Mouse (Mus musculus) kidney, postnatal 4 days (tissue): ENCODE data around the gene Farp1.
A peak's percentile ranks its signal among the peaks of the same experiment; 100 is the strongest.

Source experiments
- DNase-seq, 2 experiments: peaks; one replicate each; pipeline ENCODE4 v3.0.0; 2021; ENCODE audit warnings: mixed read lengths in 2 of 2

Gene Farp1

DNA sequence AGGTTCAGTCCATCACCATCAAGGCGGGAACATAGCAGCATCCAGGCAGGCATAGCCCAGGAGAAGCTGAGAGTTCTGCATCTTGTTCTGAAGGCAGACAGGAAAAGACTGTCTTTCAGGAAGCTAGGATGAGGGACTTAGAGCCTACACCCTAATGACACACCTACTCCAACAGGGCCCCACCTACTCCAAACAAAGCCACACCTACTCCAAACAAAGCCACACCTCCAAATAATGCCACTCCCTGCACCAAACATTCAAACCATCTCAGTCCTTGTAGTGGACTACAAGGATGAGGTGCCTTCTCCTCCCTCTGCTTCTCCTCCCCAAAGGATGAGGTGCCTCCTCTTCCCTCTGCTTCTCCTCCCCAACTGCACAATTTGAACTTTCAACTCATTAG lies 23.5 kb downstream of the Farp1 start:
- DNase-seq: no peak

DNA sequence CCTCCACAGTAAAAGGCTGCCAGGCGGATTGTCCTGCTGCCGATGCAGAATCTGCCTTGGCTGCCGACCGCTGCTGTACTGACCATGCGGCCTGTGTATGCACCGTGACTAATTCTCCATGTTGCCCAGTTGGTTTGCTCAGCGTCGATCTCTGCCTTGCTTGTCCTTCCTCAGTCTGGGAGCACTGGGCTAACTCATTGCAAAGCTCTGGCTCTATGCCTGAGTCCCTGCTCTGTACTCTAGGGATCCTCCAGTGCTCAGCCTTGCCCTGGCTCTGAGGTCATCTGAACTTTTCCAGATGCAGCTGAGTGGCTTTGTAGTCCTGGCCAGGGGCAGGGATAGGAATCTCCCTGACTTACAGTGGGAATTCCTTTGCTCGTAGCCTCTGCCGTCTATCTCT lies 24.3 kb downstream of the Farp1 start:
- DNase-seq: peak; percentile 49 to 57

DNA sequence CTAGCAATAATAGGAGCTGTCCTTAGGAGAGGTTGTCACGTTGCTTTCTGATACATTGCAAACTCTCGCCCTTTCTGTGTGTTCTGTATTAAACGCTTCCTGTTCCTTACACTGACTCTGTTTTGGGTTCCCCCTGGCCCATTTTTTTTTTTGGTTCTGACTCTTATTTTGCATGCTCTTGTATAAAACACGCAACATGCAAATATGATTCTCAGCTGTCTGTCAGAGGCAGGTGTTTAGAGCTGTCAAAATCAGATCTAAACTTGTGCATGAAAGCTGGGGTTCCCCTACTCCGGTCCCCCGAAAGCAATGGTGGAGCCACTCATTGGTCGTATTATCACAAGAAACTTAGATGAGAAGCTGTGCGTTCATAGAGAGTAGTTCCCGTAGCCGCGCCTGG lies 25.5 kb downstream of the Farp1 start:
- DNase-seq: no peak

DNA sequence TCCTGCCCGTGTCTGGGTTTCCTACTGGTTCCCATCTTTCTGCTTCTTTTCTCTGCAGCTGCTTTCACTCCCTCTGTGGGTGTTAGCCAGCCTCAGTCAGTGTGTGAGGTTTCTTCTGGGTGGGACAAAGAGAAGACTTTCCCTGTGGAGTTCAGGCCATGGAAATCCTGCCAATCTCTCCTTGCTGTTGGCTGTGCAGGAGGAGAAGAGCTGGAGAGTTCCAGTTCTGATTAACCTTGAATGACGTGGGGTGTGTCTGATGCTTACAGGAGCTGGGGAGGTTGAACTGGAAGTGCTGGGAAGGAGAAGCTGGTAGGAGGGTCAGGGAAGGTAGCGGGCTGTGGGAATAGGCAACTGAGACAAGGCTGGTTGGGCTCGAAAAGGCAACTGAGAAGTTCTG lies 26.7 kb downstream of the Farp1 start:
- peak in 1 of 2 experiments; percentile 39 for DNase-seq

DNA sequence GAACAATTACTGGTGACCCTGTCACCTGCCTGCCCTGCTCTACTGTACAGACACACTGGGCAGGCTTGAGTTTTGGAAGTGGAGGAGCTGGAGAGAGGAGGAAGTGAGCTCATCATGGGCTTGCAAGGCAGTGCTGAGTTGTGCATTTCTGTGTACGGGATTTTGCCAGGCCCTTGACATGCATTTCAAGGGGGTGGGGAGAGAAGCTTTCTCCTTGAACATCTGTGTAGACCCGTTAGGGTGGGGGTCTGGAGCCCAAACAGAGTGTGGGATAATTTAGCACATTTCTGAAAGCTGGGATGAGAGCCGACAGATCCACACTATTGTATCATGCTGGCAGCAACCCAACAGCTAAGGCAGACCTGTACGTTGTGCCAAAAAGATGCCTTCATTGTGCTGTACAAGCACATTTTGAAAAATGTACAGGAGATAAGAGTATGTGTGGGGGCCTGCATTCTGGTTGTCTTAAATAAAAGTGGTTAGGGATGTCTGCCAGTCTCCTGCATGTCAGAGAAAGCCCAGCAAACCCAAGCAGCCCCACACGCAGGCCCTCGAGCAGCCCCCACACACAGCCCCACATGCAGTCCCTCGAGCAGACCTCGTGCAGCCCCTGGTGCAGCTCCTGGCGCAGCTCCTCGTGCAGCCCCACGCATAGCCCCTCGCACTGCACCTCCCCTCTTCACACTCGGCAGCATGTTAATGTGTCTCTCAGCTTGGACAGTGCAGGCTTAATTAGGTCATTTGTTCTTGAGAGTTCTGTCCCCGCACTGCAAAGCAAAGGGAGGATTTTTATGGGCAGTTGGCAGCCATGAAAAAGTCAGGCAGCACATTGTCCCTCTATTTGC lies 27.5 kb downstream of the Farp1 start:
- DNase-seq: peak; percentile 38 to 60

DNA sequence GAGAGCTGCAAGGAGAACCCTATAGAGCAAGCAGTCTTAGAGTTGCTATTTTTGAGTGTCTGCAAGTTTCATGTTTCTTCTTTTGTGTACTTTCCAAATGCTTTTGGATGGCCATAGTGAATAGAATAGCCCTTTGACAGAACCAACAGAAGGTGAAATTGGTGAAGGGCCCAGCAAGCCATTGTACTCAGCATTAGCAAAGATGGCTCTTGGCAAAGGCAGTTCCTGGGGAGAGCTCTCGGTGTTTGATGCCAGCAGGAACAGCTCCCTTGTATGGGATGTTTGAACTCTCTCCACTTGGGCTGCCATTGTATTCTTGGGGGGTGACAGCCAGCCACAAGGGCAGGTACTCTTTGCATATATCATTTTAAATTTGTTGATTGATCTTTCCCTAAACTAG lies 29.7 kb downstream of the Farp1 start:
- DNase-seq: no peak

DNA sequence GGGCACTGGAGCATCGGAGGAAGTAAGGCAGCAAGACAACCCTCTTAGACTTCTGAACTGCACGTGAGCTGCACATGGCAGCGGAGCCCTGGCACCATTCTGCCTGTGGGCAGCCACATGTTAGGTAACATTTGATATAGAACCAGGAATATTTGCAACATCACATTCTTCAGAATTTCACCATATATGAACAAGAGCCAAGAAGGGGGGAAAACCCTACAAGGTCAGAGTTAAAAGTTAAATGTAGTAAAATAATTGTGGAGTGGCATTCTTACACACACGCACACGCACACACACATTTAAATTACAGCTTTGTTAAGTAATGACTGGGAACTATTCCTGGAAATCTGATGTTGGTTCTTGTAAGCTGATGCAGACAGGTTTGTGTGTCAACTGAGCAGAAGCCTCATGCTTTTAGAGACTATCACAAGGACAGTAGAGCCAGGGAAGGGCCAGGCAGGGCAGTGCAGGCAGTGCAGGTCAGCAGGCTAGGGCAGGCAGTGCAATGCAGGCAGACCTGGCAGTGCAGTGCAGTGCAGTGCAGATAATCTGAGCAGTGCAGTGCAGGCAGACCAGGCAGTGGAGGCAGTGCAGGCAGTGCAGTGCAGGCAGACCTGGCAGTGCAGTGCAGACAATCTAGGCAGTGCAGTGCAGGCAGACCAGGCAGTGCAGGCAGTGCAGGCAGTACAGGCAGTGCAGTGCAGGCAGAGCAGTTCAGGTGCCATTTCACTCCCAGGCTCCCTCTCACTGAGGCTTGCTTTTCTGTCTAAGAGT lies 38.3 kb downstream of the Farp1 start:
- DNase-seq: no peak

DNA sequence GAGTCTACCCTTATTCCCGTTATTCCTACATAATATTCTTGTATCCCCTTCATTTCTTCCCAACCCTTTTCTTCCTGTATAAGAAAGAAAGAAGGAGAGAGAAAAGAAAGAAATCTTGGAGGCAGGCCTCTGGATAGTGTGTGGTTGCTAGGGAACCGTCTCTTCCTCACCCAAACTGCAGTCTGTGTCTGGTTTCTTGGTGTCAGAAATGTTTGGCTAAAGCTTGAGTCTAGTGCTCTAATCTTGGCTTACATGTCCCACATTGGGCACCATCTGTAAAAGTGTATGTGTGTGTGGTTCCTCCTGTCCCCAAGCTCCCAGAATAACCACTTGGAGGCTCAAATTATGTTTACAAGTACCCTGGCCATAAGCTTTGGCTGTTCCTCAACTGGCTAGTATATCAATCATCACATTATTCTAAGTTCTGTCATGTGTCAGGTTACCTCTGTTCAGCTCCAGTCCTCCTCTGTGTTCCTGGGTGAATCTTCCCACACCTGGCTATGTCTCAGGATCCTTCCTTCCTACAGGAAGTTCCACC lies 39.3 kb downstream of the Farp1 start:
- DNase-seq: no peak

DNA sequence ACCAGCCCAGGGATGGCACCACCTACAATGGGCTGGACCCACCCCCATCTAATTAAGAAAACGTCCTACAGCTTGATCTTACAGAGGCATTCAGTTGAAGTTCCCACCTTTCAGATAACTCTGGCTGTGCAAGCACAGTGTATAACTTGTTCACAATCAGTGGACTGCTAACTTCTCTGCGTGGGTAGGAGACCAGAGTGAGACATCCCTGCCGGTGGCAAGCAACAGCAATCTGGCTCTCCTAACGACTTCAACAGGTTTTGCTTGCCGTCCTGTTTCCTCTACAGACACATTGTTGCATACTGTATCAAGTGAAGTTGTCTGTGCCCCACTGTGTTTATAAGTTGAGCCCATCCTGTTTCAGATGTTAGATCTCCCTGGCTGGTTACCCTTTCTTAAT lies 45.7 kb downstream of the Farp1 start:
- DNase-seq: no peak

DNA sequence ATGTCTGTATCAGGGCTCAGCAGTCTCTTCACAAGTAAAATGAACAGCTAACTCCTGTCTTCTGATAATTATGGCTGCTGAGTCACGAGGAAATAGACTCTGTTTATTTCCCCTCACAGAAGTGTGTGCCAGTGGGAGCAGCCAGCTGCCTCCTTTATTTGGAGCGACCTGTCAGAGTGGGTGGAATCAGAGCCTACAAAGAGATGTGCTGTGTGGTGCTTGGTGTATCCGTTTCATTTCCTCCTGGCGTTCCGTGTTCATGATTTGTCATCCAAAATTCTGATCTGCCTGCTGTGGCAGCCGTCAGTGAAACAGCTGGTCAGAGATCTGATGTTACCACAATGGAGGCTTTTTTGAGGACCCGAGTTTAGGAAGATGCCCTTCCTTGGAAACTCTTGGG lies 47.3 kb downstream of the Farp1 start:
- peak in 1 of 2 experiments; percentile 40 for DNase-seq

DNA sequence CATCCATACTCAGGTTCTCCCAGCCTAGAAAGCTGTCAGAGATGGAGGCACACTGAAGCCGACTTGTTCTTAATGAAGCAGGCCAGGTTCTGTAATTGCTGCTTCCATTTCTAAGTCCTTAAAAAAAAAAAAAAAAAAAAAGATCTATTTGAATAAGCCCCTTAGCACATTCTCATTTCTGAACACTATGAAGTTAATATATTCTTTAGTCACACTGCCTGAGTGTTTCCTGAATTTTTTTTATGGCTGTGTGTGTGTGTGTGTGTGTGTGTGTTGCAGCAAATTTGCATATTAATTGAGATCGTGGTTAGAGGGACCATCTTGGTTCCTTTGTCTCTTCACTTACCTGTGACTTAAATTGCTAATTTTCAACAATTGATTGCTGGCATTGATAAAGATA lies 47.8 kb downstream of the Farp1 start:
- no peak for DNase-seq

DNA sequence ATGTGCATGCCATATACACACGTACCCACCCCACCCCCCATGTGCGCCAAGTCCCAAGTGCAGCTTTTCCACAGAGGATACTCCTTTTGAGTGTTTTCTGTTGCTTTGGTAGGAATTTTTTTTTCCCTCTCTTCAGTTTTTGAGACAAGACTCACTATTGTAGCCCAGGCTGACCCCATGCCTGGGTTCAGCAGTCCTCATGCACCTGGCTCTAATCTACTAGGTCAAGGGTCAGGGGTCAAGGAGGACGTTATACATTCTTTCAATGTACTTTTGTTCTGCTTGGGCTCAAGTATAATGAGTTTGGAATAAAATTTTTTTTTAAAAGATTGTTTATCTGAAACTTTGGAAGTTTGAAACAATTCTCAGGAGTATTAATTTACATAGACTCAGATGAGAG lies 48.4 kb downstream of the Farp1 start:
- DNase-seq: no peak

DNA sequence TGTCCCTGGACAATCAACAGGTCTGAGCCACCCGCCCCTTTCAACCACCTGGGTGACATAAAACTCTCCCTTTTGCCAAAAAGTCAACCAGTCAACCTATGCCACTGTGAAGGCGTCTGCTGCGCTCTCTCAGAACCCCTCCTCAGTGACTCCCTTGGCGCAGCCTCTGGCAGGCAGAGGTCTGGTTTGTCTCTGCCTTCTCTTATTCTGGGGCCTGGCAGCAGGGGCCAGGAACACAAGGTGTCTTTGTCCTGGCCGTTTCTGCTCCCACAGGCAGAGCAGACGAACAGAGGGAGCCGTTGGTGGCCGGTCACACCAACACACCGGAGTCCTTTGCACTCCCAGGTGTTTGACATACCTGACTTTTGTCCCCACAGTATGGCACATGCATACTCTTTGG lies 57.5 kb downstream of the Farp1 start:
- no peak for DNase-seq

DNA sequence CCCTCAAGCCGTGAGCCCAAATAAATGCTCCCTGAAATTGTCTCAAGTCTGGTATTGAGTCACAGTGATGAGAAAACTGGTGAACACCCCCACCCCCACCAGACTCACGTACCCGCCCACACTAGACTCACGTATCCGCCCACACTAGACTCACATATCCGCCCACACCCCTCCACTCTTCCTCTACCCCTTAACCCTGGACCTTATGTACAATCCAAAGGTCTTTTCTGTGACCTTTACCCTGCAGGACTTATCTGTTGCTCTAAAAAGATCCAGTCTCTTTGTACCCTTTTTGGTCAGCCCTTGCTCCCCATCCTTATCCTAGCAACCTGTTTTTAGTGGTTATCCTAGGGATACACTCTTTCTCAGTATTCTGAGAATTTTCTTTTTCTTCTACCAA lies 58.9 kb downstream of the Farp1 start:
- no peak for DNase-seq

DNA sequence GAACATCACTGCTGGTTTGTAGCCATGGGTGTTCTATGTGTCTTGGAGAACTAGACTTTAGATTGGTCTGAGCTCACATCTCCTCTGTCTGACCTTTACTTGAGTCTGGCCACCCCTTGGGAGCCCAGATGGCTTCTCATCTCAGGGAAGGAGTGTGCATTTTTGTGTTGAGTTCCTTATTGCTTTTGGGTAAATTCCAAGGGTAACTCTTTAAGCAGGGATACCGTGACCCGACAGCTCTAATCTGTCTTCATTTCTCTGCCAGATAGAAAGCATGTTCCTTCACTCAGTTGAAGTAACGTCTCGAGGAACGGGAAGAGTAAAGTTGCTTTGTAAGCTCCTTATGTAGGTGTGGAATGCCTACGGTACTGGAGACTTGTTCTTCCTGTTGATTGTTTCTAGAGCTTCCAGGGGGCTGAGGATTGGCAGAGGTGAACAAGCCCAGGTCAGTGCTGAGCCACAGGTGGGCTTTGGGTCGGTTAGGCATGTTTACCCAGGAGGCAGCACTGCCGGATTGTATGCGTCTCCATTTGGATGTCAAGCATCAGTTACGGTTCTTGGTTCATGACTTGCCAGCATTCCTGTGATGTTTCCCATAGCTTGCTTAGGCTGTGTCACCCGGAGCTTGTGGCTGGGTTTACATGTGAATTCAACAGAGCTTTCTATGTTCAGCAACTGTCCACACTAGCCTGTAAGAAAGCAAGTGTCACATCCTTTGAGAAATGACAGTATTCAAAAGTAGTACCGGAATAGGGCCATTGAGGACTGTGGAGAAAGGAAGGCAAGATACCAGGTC lies 62.8 kb downstream of the Farp1 start:
- no peak for DNase-seq

DNA sequence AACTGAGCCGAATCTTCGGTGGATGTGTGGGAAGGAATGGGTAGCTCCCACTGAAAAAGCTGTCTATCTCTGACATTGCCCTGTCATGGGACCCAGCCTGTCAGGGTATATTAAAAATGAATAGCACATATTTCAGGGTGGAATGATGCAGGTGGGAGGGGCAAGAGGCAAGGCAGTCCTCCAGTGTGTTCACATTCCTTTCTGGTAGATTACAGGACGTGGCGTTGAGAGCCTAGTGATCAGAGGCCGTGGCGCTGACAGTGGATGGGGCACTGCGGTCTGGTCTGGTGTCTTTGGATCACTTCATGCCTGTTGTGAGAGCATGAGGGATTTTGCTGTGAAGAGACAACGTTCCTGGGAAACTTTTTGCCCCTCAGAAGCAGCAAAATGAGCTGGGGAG lies 64.1 kb downstream of the Farp1 start:
- no peak for DNase-seq

DNA sequence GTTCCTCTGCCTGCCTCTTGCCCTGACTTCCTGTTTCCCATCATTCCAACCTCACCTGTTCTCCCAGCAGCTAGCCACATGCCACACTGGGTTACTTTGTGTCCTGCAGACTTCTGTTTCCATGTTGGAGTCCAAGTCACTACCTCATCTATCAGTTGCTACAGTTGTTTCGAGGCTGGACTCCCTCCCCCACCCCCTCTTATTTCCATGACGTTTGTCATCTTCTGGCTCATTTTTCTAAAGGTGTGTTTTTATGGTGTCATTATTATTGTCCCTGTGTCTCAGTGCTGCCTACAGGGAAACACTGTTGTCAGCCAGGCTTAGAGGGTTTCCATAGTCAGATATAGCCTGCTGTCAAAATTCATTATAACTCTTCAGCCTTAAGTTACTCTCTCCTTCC lies 64.9 kb downstream of the Farp1 start:
- DNase-seq: no peak

DNA sequence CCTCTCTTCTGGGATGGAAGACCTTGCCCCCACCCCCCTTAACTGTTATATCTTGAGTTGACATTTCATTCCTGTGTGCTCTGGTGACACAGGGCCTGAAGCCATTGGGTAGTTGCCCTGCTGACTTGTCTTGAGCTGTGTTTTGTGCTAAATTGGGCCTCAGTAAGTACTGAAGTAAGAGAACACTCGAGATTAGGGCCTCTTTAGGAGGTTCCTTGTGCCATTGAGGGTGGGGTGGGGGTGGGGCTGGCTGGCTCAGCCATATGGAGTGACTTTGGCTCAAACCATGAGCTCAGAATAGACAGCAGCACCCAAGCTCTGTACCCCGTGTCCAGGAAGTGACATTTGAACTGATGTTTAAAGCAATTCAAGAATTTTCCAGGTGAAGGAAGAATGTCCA lies 65.8 kb downstream of the Farp1 start:
- no peak for DNase-seq

DNA sequence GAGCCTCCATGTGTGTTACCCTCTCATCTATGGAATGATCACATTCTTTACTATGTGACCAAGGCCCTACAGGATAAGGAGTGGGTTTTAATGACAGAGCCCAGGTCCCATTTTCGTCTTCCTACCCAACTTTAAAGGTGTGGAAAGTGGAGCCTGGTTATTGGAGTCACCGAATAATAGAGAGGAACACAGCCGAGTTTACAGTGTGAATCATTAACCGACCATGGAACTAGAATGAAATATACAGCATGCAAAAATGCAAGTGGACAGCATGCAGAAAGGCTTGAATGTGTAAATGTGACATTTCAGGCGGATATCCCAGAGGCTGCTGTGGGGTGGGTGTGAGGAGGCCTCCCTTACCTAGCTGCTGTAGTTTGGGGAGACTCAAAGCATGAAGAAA lies 66.5 kb downstream of the Farp1 start:
- DNase-seq: no peak

DNA sequence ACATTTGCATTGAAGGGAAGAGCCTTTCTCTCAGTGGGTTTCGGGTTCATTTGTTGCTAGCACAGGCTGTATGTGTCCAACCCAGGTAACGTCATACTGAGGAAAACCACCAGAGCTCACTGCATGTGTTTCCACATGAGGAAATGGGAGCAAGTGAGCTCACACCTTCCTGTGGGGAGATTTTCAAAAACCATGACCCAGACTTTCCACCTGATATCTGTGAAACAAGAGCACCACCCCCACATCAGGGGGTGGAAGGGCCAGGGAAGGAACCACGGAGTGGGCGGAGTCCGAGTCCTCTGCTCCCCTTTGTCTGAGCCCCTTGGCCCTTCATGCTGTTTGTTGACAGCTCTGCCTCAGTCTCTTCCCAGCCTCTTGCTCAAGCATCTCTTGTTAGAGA lies 67.6 kb downstream of the Farp1 start:
- no peak for DNase-seq

DNA sequence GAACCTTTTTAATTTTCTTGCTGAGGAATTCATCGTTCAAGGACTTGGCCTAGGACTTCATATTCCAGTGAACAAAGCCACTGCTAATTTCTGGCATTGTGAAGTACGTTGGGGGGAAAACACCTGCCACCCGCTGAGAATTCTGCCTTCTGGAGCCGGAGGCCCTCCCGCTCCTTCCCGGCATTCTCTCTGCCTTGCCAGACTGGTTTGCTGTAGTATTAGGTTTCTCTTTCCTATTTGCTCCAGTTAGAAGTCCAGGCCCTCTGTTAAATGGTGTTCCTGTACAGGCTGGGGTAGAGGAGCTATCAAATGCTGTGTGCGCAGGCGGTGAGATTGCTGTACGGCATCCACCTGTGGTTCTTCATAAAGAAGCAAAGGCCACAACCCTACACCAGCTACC lies 68.5 kb downstream of the Farp1 start:
- peak; percentile 51 to 60 for DNase-seq

DNA sequence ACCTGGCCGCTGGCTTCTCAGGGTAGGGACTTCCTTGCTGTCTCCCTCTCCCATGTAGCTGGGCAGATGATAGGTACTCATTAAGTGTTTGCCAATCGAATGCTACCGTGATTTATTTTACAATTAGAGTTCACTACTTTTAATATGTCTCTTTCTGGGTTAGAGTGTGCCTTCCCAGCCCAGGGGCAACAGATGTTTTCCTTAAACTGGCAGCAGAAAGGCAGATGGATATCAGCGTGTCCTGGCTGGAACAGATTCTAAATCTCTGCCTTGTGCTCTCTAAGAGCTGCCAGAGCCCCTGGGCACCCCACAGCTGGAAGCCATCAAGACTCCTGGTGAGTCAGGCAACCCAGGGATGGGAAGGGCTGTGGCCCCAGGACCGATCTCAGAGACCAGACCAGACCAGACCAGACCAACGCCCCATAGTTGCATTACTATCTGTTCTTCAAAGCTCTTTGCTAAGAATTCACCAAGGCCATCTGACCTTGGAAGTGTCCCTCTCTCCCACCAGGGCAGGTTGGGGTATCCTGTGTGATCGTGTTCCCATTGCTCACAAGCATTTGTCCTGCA lies 69.8 kb downstream of the Farp1 start:
- no peak for DNase-seq

DNA sequence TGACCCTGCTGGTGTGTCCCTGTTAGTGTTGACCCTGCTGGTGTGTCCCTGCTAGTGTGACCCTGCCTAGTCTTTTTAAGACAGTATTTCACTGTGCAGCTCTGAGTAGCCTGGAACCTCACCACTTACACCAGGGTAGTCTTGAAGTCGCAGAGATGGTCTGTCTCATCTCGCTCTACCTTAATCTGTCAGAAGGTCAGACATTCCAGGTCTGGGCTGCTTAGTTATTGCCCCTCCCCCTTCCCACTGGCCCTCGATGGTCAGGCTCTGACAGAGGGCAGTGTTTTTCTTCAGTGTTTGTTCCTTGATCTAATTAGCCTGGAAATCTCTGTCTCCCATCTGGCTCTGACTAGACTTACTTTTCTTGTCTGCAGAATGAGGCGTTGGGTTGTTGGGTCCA lies 71.9 kb downstream of the Farp1 start:
- peak in 1 of 2 experiments; percentile 52 for DNase-seq
